Mouse (Mus musculus): ENCODE measurements around the gene Cfap97d1.

- TF ChIP-seq CTCF (IDR thresholded peaks at IDR 0.05; ENCODE audit: low read depth) (no peak), EP300 (IDR thresholded peaks at IDR 0.05; ENCODE audit: low read depth) (no peak)
Observed at GRCm38 (mm10) chr11:101957476-101957875, 26.6 kb upstream of the Cfap97d1 start.

Data from liver, postnatal 0 days (tissue).